Mouse (Mus musculus) cerebellum, adult 11 months (tissue): Measurements from ENCODE around the gene Naip2.
A peak's percentile ranks its signal among the peaks of the same experiment; 100 is the strongest.
"Not testable (repeated sequence)": the region's sequence is repeated elsewhere in the genome, so short reads cannot be mapped to it uniquely, and the experiment has no call there.

Source experiments
- DNase-seq: peaks from one replicate; pipeline ENCODE4 v3.0.0; 2022

The Naip2 gene

DNA sequence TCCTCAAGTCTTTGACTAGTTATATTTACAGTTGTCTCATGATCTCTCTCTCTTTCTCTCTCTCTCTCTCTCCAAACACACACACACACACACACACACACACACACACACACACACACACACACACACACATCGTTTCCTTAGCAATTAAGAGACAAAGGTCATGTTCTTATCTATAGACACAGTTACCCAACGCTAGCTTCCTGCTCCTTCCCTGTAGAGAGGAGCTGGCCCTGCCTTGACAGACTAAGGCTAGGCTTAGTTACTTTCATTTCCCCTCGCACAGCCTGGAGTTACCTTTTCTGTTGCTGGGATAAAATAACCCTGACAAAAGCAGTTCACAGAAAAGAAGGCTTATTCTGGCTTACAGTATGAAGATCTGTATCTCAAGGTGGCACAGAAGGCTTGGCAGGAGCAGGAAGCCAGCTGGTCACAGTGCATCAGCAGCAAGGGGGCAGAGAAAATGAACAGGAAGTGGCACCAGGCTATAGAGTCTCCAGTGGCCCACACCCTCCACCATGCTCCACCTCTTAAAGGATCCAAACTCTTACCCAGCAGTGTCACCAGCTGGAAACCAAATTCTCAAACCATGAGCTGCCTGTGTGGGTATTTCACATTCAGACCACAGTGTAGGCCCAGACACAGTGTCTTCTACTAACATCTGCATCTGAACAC is at the start of gene Naip2:
Gene Naip2 (minus strand): TSS at position 434 of the 675 bp plus-strand sequence.
- DNase-seq: not testable (repeated sequence)

DNA sequence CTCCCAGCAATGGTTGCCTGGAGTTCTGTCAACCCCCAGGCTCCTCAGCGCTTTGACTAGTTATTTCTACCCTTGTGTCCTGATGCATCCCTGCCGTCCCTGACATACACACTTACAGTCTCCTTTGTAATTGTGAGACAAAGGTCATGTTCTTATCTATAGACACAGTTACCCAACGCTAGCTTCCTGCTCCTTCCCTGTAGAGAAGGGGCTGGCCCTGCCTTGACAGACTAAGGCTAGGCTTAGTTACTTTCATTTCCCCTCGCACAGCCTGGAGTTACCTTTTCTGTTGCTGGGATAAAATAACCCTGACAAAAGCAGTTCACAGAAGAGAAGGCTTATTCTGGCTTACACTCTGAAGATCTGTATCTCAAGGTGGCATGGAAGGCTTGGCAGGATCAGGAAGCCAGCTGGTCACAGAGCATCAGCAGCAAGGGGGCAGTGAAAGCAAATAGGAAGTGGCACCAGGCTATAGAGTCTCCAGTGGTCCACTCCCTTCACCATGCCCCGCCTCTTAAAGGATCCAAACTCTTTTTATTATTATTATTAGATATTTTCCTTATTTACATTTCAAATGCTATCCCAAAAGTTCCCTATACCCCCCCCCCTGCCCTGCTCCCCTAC is 45.1 kb upstream of the Naip2 start:
- DNase-seq: not testable (repeated sequence)

DNA sequence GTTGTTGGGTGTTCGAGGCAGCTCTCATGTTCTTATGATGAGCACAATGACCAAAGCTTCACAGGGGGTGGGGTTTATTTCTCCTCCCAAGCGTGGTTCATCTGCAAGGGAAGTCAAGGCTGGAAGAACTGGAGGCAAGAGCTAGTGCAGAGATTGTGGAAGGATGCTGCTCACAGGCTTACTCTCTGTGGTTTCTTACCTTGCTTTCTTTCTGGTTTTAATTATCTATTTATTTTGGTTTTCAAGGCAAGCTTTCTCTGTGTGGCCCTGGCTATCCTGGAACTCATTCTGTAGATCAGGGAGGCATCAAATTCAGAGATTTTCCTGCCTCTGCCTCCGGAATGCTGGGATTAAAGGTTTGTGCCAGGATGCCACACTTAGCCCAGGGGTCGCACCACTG is 44.3 kb upstream of the Naip2 start, which contains the start of gene Naip5:
Gene Naip5 (minus strand): TSS at position 101 of the 400 bp plus-strand sequence.
- DNase-seq: not testable (repeated sequence)

DNA sequence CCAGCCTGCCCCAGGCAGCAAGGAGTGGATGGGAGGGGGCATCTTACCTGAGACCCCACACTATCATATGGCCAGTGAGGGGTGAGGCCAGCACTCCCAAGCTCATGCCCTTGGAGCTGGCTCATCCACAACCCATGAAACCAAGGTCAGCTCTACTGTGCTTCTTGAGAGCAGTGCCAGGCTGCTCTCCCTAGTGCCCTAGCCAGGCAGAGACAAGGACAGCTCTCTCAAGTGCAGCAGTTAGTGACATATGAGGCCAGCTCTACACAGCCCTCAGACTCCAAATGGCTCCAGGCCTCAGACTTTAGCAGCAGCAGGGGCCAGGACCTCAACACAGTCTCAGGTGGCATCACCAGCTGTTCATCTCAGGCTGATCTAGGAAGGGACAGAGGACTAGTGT is 41.8 kb upstream of the Naip2 start:
- DNase-seq: no peak

DNA sequence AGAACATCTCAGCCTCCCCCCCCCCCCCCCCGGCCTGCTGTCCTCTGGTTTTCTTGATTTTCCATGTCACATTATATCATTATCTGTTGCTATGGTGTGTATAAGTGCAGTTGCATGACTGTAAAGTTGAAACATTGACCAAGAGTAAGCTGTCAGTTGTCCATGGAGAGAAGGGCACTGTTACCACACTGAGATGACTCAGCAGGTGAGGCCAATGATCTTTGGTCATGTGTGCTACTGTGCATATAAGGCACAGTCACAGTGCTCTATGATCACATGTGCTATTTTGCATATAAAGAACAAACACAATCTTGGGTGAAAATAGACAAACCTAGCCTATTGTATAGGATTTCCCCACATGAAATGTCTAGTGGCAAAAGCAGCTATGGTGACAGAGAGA is 11.8 kb upstream of the Naip2 start:
- DNase-seq: not testable (repeated sequence)

DNA sequence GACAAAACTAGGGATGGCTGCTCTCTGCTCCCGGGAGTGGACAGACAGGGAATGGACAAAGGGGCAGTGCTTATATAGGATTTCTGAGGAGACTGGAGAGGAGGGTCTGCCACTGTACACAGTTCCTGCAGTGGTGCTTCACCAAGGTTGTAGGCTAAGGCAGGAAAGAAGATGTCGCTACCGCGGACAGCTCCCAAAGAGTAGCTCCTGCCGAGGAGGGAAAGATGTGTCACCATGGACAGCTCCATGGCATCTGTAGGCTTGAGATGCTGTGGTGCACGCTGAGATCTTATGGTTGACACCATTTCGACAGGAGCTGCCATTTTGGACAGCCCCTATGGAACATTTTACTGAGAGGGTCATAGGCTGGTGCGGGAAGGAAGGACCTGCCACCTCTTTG is 8.6 kb upstream of the Naip2 start:
- DNase-seq: no peak

DNA sequence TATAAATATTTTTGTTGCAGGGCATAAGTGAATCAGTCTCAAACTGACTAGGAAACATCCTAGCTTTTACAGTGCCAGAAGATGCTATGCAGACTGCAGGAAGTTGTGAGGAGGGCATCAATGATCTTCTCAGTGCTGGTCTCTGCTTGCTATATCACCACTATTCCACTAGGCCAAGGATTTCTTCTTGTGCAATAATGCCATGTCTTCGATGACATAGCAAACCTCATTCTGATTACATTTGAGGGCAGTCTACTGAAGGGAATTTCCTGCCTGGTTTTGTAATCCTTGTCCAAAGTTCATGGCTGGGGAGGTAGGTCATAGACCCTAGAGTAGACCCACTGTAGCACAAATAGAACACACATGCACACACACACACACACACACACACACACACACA is 1.4 kb upstream of the Naip2 start:
- no peak for DNase-seq

DNA sequence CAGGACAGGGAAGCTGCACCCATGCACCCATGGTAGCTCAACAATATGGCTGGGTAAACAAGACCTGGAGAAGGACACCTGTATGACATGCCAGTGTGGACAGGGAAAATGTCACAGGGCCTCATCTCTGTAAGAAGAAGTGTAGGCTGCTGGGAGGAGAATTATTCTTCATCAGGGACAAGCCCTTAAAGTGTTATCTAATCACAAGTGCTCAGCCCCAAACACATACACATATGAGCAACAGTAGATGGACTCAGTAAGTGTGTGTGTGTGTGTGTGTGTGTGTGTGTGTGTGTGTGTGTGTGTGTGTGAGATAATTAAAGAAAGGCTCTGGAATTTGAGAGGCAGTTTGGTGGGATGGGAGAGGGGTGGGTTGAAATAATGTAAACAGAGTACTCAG is 1.1 kb downstream of the Naip2 start:
- DNase-seq: no peak

DNA sequence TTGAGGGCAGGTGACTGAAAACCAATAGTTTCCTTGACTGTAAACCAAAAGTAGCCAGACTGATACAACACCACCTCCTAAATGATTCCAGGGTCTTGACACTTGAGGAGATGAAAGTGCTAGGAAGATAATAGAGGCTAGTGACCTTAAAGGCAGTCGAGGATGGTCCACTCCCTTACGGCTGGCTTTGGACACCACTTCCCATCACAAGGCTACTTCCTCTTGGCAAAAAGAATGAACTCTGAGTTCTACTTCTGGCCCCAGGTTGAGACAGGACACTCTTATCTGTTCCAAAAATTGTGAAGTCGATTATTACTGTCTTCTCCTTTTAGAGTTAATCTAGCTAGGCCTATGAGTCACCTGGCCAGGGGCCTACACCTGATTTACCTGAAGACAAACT is 6.5 kb downstream of the Naip2 start:
- DNase-seq: no peak

DNA sequence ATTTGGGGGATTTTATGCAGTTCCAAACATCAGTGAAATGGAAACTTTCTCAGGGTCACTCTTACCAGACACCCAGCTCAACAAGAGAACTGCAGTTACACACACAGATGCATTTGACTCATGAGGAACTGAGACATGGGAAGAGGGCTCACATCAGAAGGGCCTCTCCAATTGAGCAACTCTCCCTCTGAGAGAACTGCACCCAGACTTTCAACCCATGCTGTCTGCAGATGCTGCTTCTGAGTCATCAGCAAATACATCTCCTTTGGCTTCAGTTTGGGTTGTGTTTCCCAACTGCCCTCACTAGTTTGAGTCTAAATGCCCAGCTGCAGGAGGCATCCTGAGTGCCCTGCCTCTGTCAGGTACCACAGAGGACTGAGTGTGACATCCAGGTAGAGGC is 18.8 kb downstream of the Naip2 start:
- not testable (repeated sequence) for DNase-seq

DNA sequence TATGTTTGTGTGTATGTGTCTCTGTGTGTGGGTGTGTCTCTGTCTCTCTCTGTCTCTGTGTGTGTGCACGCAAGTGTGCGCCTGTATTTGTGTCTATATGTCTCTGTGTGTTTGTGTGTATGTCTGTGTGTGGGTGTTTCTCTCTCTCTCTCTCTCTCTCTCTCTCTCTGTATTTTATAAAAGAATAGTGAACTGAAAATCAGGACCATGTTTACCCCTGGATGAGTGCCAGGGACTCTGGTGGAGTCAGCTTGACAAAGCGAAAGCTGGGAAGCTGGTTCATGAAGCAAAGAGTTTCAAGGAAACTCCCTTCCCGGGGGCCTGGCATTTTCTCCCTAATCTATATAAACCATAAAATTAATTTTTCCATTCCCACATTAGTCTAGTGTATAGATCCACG is 27.5 kb downstream of the Naip2 start:
- DNase-seq: not testable (repeated sequence)

DNA sequence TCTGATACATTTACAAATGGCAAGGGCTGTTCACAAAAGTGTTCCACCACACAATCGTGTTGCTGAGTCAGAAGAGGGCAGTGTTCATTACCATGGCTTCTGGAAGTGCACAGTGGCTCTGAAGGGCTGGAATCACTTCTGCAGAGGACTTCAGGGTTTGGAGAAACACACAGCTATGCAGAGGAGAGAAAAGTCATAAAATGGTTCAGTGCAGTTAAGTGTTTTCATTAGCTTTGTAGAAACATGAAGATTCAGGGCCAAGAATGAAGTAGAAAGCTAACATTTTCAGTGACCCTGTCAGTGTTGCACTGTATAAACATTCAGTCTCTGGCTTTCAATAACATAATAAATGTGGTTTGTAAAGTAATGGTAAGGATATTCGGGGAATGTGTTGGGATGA is 35.5 kb downstream of the Naip2 start:
- DNase-seq: not testable (repeated sequence)

DNA sequence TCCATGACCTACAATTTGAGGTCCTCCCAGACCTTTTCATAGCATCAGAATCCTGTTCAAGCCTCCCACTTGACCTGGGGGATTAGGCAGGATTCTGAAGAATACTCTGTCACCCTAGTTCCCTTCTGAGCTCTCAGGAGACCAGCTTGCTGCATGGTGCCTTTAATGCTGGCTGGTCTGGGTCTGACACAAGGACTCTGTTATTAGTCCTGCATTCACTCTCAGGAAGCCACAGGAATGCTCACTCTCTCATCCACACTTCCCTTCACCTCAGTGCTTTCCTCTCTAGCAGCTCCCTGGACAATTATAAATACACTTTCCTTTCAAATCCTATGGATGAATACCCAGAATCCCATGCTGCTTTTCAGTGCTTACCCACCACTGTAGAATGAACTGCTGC is 39.4 kb downstream of the Naip2 start:
- not testable (repeated sequence) for DNase-seq

DNA sequence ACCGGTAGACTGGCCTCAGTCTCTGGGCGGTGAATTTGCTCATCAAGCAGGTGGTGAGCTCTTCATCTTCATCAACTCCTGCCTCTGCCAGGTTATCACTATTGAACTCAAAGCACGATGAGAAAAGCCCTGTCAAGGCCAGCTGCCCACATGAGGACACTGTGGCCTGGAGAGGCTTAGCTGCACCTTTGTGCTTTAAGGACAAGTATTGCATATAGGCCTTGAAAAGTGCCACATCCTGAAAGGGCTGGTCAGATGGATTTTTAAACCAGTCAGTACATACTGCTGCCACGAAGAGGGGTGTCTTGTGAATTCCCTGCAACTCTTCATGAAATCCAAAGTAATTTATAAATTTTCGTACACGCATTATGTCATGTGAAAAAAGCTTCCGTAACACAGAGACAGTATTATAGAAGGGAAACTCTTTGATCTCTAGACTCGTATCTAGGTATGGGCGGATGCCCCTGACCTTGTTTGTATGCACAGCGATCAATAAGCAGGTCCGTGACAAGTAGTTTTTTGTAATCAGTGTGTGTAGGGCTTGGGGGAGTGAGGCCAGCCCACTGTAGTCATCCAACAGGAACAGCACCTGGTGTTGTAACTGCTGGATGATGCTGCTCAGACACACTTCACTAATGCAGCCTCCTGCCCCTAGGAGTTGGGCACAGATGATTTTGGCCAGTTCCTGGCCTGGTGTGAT is 40.6 kb downstream of the Naip2 start:
- DNase-seq: not testable (repeated sequence)

DNA sequence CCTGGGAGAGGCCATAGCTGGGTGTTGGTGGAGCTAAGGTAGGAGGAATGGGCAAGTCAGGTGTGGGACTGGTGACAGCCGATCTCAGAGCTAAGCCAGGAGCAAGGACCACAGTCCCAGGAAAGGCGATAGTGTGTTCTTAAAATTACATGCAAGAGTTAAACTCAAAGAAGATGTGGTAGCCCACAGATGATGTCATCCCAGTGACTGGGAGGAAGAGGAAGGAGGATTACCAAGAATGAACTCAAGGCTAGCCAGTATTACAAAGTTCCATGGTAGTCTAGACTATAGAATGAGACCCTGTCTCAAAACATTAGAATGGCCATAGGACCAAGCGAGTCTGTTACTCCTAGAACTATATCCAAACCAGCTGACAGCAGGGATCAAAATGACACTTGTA is 45.3 kb downstream of the Naip2 start:
- no peak for DNase-seq

DNA sequence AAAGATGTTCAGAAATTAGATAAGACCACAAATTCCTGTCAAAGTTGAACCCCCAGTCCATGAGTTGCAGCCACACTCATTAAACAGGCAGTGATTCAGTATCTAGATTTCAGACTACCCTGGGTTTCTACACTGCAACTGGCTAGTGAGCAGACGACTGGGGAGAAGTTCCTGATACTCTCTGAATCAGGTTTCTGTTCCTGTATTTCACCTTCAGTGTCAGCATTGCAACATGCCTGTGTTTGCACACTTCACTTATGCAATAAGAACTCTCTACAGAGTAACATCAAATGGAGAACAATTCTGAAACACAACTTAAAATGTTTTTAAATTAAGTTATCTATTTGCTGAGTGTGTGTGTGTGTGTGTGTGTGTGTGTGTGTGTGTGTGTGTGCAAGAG is 49.2 kb downstream of the Naip2 start:
- DNase-seq: no peak

DNA sequence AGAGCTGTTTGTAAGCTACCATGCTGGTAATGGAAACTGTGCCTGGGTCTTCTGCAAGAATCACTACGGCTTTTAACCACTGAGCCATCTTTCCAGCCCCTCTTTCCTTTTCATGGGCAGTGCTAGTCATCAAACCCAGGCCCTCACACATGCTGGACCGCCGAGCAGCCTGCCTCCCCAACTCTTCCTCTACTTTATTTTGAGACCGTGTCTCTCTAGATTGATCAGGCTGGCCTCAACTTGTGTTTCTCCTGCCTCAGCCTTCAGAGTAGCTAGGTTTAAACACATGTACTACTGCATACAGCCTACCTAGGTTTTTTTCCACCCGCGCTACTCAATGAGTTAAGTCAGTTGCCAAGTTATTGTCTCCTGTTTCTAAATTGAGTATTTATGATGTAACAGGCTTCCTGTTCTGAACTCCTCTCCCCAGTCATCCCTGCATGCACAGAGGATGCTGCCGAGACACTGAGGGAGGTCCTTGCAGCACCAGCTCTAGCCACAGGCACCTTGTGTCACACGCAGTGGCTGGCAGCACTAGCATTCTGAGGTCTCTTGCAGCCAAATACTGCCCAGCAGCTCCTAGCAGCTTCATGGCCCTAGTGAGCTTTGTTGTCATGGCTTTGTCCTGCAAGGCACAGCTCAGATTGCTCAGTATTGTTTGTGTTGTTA is 60.1 kb downstream of the Naip2 start:
- no peak for DNase-seq

DNA sequence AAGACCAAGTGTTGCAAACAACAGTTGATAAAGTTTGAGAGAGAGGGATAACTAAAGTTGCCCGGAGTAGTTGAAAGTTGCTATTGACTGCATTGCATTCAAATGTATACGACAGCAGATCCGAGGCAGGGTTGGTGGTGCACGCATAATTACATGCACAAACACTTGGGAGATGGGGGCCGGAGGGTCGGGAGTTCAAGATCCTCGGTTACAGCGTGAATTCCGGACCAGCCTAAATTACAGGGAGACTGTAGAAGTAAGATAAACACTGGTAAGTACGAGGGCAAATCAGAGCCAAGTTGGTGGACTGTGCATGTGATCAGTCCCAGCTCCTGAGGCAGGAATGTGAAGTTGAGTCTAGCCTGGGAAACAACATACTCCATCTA is 76.6 kb downstream of the Naip2 start:
- no peak for DNase-seq

DNA sequence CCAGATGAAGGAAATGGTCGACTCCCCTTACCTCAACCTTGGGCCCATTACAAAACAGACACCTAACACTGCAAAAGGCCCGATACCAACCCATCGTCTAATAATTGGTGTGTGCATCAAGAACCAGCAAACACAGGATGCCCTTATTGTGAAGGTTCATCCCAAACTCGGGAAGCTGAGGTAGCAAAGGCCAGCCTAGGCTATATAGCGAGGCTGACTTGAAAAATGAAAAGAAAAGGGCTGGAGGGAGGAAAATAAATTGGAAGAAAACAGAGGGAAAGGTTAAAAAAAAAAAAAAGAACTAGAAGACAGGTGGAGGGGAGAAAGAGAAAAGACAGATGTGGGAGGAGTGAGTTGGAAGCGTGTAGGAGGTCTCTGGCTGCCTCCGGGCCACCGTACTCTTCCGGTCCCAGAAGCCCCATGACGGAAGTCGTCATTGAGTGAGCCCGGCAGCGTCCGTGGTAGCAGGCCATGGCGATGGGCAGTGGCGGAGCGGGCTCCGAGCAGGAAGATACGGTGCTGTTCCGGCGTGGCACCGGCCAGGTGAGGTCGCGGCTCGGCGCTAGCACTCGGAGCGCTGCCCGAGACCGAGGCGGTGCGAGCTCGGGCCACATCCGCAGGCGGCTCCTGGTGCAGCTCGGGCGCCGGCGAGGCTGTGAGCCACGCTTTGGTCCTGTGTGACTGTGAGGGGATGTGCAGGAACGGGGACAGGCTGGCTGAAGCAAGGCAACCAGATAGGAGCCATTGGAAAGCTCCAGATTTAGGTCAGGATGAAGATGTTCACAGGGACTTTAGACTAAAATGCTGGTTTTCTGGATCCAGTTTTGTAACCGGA is 77.3 kb downstream of the Naip2 start, which contains the start of gene Smn1:
Gene Smn1 (plus strand): TSS at position 430 of the 835 bp plus-strand sequence.
- peak; percentile 92 for DNase-seq

DNA sequence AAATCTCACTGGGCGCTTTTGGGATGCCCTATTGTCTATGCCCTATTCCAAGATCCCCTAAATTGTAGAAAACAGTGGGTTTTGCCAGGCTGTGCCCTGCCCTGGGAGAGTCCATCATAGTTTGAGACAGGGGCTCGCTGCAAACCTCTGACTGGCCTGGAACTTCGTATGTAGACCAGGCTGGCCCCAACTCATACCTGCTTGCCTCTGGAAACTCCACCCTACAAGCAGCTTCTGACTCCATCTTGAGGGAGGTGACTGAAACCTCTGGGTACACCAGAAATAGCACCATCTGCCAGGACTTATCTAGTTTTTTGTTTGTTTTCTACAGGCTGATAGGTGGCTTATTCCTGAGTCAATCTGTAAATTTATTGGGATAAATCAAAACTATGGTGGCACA is 77.9 kb downstream of the Naip2 start:
- no peak for DNase-seq

DNA sequence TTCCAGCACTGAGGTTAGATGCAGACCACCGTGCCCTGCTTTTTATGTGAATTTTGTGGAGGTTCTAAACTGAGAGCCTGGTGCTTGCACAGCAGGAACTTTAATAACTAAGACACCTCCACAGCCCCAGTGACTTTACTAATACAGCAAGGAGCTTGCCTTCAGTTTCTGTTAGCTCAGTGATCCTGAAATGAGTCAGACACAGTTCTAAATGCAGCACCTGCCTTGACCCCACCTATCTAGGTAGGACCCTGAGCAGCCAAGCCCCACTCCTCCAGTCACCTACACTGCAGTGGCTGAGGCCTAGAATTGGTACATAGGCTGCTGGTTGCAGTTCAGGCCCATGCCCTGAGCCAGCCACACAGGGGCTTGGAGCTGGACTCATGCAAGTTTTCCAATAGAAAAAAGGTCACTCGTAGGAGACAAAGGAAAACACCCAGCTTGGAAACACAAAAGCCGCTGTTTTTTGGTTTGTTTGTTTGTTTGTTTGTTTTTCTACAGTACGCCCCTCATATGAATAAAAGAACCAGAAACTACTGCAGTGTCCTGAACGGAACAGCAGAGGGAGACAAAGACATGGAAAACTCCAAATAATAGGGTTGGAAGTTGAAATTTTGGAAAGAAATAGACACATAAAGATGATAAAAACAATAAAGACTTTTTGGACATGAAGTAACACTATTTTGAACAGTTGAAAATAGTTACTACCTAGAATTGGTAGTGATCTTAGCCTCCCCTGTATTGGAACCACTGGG is 89.5 kb downstream of the Naip2 start:
- no peak for DNase-seq
